In genomic region chr13:37477749-37478548, GRCm38 (mm10) we compare ENCODE assay signal across 9 mouse cellular contexts.
DNase-seq lines count a peak whose midpoint lies in the region; ATAC-seq and TF ChIP-seq lines count a peak whose summit lies in the region.
"Had no signal": no experiment of that assay in that cellular context is flagged by ENCODE, and none has a peak within 500 bp of the region (broad histone marks: within the 10 kb centered on the region; RNA-seq: fewer than 3 reads in every experiment).

No protein-coding gene starts in this region.

- H3K4me2 ChIP-seq in kidney, embryonic 14.5 days (replicated peaks; ENCODE audit: low read depth, low read length): peak overlapping the region; percentile 59
- H3K4me2 ChIP-seq in lung, postnatal 0 days (replicated peaks; ENCODE audit: low read depth, low read length): peak overlapping the region; percentile 46

- peaks cover 13% of the 10 kb centered on the region for H3K4me1 ChIP-seq in kidney, embryonic 14.5 days (ENCODE audit: control insufficient read depth, insufficient read depth, low read length)
- peaks cover 34% of the 10 kb centered on the region for H3K4me1 ChIP-seq in lung, postnatal 0 days (ENCODE audit: insufficient read depth, low read depth, low read length)

- DNase-seq in gastrocnemius, adult 2 months: peak; percentile 60
- DNase-seq in gastrocnemius, postnatal 36 days: no peak
- DNase-seq in adrenal gland, postnatal 10 days: peak; percentile 76
- DNase-seq in forelimb bud, embryonic 11.5 days (ENCODE audit: low read depth, low spot score): peak; percentile 34
- peak; percentile 98 for DNase-seq in lung, postnatal 0 days (ENCODE audit: low spot score)
- DNase-seq in retina, embryonic 14.5 days (ENCODE audit: low spot score): peak; percentile 35
- DNase-seq in spleen, adult 12 weeks (ENCODE audit: low spot score): no peak

- H3K4me3 ChIP-seq in gastrocnemius, adult 2 months: peak overlapping the region; percentile 49
- peak overlapping the region; percentile 29 for H3K4me3 ChIP-seq in kidney, embryonic 14.5 days (ENCODE audit: low read length)
- H3K4me3 ChIP-seq in lung, postnatal 0 days (ENCODE audit: low read depth, low read length): peak overlapping the region; percentile 26

- peak; percentile 68 for TF ChIP-seq EP300 in lung, postnatal 0 days (IDR thresholded peaks at IDR 0.05)

- intact Hi-C loops in gastrocnemius, adult 2 months (cut with DNase I): no loop called here
- intact Hi-C loops in gastrocnemius, postnatal 36 days (cut with DNase I): no loop called here

- no peak for TF ChIP-seq CTCF in gastrocnemius, adult 2 months (IDR thresholded peaks at IDR 0.05)
- TF ChIP-seq CTCF in lung, postnatal 0 days (IDR thresholded peaks at IDR 0.05): no peak

- H3K9ac ChIP-seq in kidney, embryonic 14.5 days (ENCODE audit: low read depth, low read length): peak overlapping the region; percentile 40; the same call in 1 of the 2 replicates
- H3K9ac ChIP-seq in lung, postnatal 0 days (replicated peaks; ENCODE audit: low read depth): no peak overlapping the region

- peak overlapping the region; percentile 59 for H3K27ac ChIP-seq in gastrocnemius, adult 2 months
- peak overlapping the region; percentile 51; the same call in 1 of the 2 replicates for H3K27ac ChIP-seq in kidney, embryonic 14.5 days (ENCODE audit: low read depth, low read length)
- H3K27ac ChIP-seq in lung, postnatal 0 days (ENCODE audit: low read length): peak overlapping the region; percentile 83

- H3K27me3 ChIP-seq in kidney, embryonic 14.5 days (ENCODE audit: control insufficient read depth, insufficient read depth, low read length): no peaks in the 10 kb centered on the region
- H3K27me3 ChIP-seq in lung, postnatal 0 days (replicated peaks; ENCODE audit: insufficient read depth, low read length): no peaks in the 10 kb centered on the region

- no peaks in the 10 kb centered on the region for H3K36me3 ChIP-seq in kidney, embryonic 14.5 days (ENCODE audit: control insufficient read depth, insufficient read depth, low read length)
- H3K36me3 ChIP-seq in lung, postnatal 0 days (ENCODE audit: insufficient read depth, low read length): no peaks in the 10 kb centered on the region
- H3K36me3 ChIP-seq: G1E had no signal

- 3% methylated on average over 15 of the region's 15 CpGs for WGBS in kidney, embryonic 14.5 days
- 4% methylated on average over 15 of the region's 15 CpGs for WGBS in lung, postnatal 0 days

- ATAC-seq in kidney, embryonic 14.5 days (ENCODE audit: low FRiP score, low TSS enrichment): peak; percentile 88
- peak; percentile 67 for ATAC-seq in lung, postnatal 0 days

- no peaks in the 10 kb centered on the region for H3K9me3 ChIP-seq in kidney, embryonic 14.5 days (ENCODE audit: control insufficient read depth, low read length)
- no peaks in the 10 kb centered on the region for H3K9me3 ChIP-seq in lung, postnatal 0 days (ENCODE audit: low read length)
- H3K9me3 ChIP-seq: G1E had no signal

Comparison
In these comparisons a context has a peak if more than half of its experiments do, and no peak if none do; other contexts are left out.
1. DNase-seq: peak in gastrocnemius, adult 2 months (single experiment), adrenal gland, postnatal 10 days (single experiment), forelimb bud, embryonic 11.5 days (single experiment), lung, postnatal 0 days (single experiment) and retina, embryonic 14.5 days (single experiment); none in gastrocnemius, postnatal 36 days (0 of 2) and spleen, adult 12 weeks (single experiment).
2. Peak in every context shown above with its lines, with median percentiles within 50 percentile points of each other: H3K27ac ChIP-seq and H3K4me3 ChIP-seq.